In genomic region chr5:45835131-45835530, GRCm38 (mm10) we compare ENCODE assay signal across 28 mouse cellular contexts.
"Had no signal": no experiment of that assay in that cellular context is flagged by ENCODE, and none has a peak within 500 bp of the region (broad histone marks: within the 10 kb centered on the region; RNA-seq: fewer than 3 reads in every experiment).

No protein-coding gene starts in this region.

- DNase-seq: cerebellum, adult 2 months; cerebellum, adult 8-10 months; cerebellum, adult 9-10 months; cerebellum, postnatal 10 days; cerebellum, postnatal 14 days; cerebellum, postnatal 25 days; cerebellum, postnatal 36 days; embryo, embryonic 11 days; forebrain, postnatal 0 days; gastrocnemius, adult 2 months; gastrocnemius, postnatal 10 days; gastrocnemius, postnatal 14 days; gastrocnemius, postnatal 25 days; gastrocnemius, postnatal 36 days; heart, adult 11 months; heart, adult 18-20 months; heart, adult 2 months had no signal

- H3K9ac ChIP-seq: embryonic facial prominence, embryonic 12.5 days; embryonic facial prominence, embryonic 13.5 days; embryonic facial prominence, embryonic 15.5 days; forebrain, embryonic 12.5 days; forebrain, embryonic 13.5 days; forebrain, embryonic 15.5 days; forebrain, postnatal 0 days had no signal

- H3K9me3 ChIP-seq: embryonic facial prominence, embryonic 12.5 days; embryonic facial prominence, embryonic 15.5 days; forebrain, embryonic 15.5 days had no signal

- H3K4me1 ChIP-seq: embryonic facial prominence, embryonic 10.5 days; embryonic facial prominence, embryonic 12.5 days; embryonic facial prominence, embryonic 13.5 days; embryonic facial prominence, embryonic 15.5 days; forebrain, embryonic 10.5 days; forebrain, embryonic 12.5 days; forebrain, embryonic 13.5 days; forebrain, embryonic 15.5 days had no signal

- H3K27ac ChIP-seq: embryonic facial prominence, embryonic 10.5 days; embryonic facial prominence, embryonic 12.5 days; embryonic facial prominence, embryonic 13.5 days; embryonic facial prominence, embryonic 15.5 days; forebrain, embryonic 10.5 days; forebrain, embryonic 12.5 days; forebrain, embryonic 13.5 days; forebrain, embryonic 15.5 days; gastrocnemius, adult 2 months; heart, adult 2 months had no signal

- H3K4me3 ChIP-seq: embryonic facial prominence, embryonic 10.5 days; embryonic facial prominence, embryonic 12.5 days; embryonic facial prominence, embryonic 13.5 days; embryonic facial prominence, embryonic 15.5 days; erythroblast, embryonic 14.5 days; forebrain, embryonic 10.5 days; forebrain, embryonic 12.5 days; forebrain, embryonic 13.5 days; forebrain, embryonic 15.5 days; gastrocnemius, adult 2 months; heart, adult 2 months had no signal

- ATAC-seq: forebrain, embryonic 13.5 days; forebrain, embryonic 14.5 days; forebrain, embryonic 15.5 days; forebrain, embryonic 16.5 days; forebrain, postnatal 0 days had no signal

- H3K27me3 ChIP-seq: embryonic facial prominence, embryonic 12.5 days; embryonic facial prominence, embryonic 13.5 days; embryonic facial prominence, embryonic 15.5 days; forebrain, embryonic 12.5 days; forebrain, embryonic 13.5 days; forebrain, embryonic 15.5 days had no signal

- H3K36me3 ChIP-seq: embryonic facial prominence, embryonic 12.5 days; embryonic facial prominence, embryonic 13.5 days; embryonic facial prominence, embryonic 15.5 days; forebrain, embryonic 15.5 days had no signal

- H3K4me2 ChIP-seq: embryonic facial prominence, embryonic 12.5 days; embryonic facial prominence, embryonic 13.5 days; embryonic facial prominence, embryonic 15.5 days; forebrain, embryonic 12.5 days; forebrain, embryonic 13.5 days; forebrain, embryonic 15.5 days had no signal
